Comparison of ENCODE assay signal across 14 mouse cellular contexts in genomic region chr4:117056102-117056501, GRCm38 (mm10). TPM values are rescaled to one million over a fixed set of nuclear protein-coding genes. Genes with fewer than 3 reads are reported as not detected.
DNase-seq lines count a peak whose midpoint lies in the region; ATAC-seq and TF ChIP-seq lines count a peak whose summit lies in the region.
"Had no signal": no experiment of that assay in that cellular context is flagged by ENCODE, and none has a peak within 500 bp of the region (broad histone marks: within the 10 kb centered on the region; RNA-seq: fewer than 3 reads in every experiment).

No protein-coding gene starts in this region.

- H3K9ac ChIP-seq in heart, embryonic 12.5 days, result no peak overlapping the region
- H3K9ac ChIP-seq: forebrain, postnatal 0 days; hindbrain, embryonic 15.5 days; limb, embryonic 15.5 days had no signal

- no peak overlapping the region for H3K4me2 ChIP-seq in heart, embryonic 12.5 days
- H3K4me2 ChIP-seq: hindbrain, embryonic 15.5 days; limb, embryonic 15.5 days had no signal

- H3K4me3 ChIP-seq in heart, embryonic 12.5 days, result no peak overlapping the region
- H3K4me3 ChIP-seq in G1E (ENCODE audit: low read depth, low read length), result no peak overlapping the region; the same call in 1 of the 2 replicates
- peak overlapping the region; percentile 38 for H3K4me3 ChIP-seq in erythroblast, embryonic 14.5 days (replicated peaks)
- H3K4me3 ChIP-seq: hindbrain, embryonic 15.5 days; limb, embryonic 15.5 days had no signal

- H3K9me3 ChIP-seq in heart, embryonic 12.5 days (replicated peaks), result no peaks in the 10 kb centered on the region
- no peaks in the 10 kb centered on the region for H3K9me3 ChIP-seq in G1E (replicated peaks)
- H3K9me3 ChIP-seq in erythroblast, embryonic 14.5 days (ENCODE audit: control insufficient read depth, low read length), result no peaks in the 10 kb centered on the region
- H3K9me3 ChIP-seq: hindbrain, embryonic 15.5 days; limb, embryonic 15.5 days had no signal

- peaks cover 17% of the 10 kb centered on the region for H3K36me3 ChIP-seq in heart, embryonic 12.5 days
- peaks cover 76% of the 10 kb centered on the region for H3K36me3 ChIP-seq in G1E (replicated peaks)
- peaks cover 59% of the 10 kb centered on the region for H3K36me3 ChIP-seq in erythroblast, embryonic 14.5 days (ENCODE audit: control insufficient read depth)
- H3K36me3 ChIP-seq: hindbrain, embryonic 15.5 days had no signal

- no peaks in the 10 kb centered on the region for H3K4me1 ChIP-seq in heart, embryonic 12.5 days (replicated peaks)
- H3K4me1 ChIP-seq in G1E (ENCODE audit: insufficient read depth, low read depth, low read length), result peaks cover 40% of the 10 kb centered on the region
- H3K4me1 ChIP-seq in erythroblast, embryonic 14.5 days (ENCODE audit: control insufficient read depth), result peaks cover 65% of the 10 kb centered on the region
- H3K4me1 ChIP-seq: hindbrain, embryonic 15.5 days had no signal

- no peak for TF ChIP-seq CTCF in G1E (IDR thresholded peaks at IDR 0.05; ENCODE audit: low read depth, low read length)

- H3K27ac ChIP-seq in heart, embryonic 12.5 days (ENCODE audit: poor library complexity, severe bottlenecking), result no peak overlapping the region
- H3K27ac ChIP-seq: hindbrain, embryonic 15.5 days; limb, embryonic 15.5 days; macrophage had no signal

- DNase-seq in heart, postnatal 4 days, result no peak
- DNase-seq in G1E (ENCODE audit: low spot score), result peak; percentile 14
- DNase-seq in kidney, adult 11 months, result no peak
- no peak for DNase-seq in thymus, postnatal 14 days
- no peak for DNase-seq in gastrocnemius, postnatal 36 days
- DNase-seq: adrenal gland, postnatal 25 days; cerebellum, adult 18-20 months; forebrain, postnatal 0 days had no signal

- intact Hi-C loops in gastrocnemius, postnatal 36 days (cut with DNase I), result no loop called here

- peak; percentile 92 for ATAC-seq in heart, embryonic 12.5 days (ENCODE audit: insufficient number of reproducible peaks, low FRiP score)
- ATAC-seq in G1E (ENCODE audit: extremely low read depth, insufficient number of reproducible peaks, low FRiP score, poor library complexity, severe bottlenecking), result no peak
- peak; percentile 81 for ATAC-seq in megakaryocyte-erythroid progenitor cell, adult 5-6 weeks (replicated peaks; ENCODE audit: low FRiP score, low TSS enrichment, poor library complexity, severe bottlenecking)
- ATAC-seq: forebrain, postnatal 0 days had no signal

- H3K27me3 ChIP-seq in heart, embryonic 12.5 days (replicated peaks), result no peaks in the 10 kb centered on the region
- H3K27me3 ChIP-seq in G1E (ENCODE audit: insufficient read depth, low read length), result no peaks in the 10 kb centered on the region
- no peaks in the 10 kb centered on the region for H3K27me3 ChIP-seq in erythroblast, embryonic 14.5 days (ENCODE audit: control insufficient read depth)
- H3K27me3 ChIP-seq: hindbrain, embryonic 15.5 days; limb, embryonic 15.5 days had no signal

RNA-seq across cellular contexts. Expression of gene Eif2b3, which starts 36.9 kb away (rescaled TPM):
- polyA plus RNA-seq in heart, embryonic 12.5 days (2016; fragmentation: Nextera tagmentation; extraction: Ambion mirVana), result 25.2 and 29.2 TPM in 2 replicates
- total RNA-seq in heart, postnatal 4 days (2021), result 10 to 100 TPM; 19.1 to 20.1 TPM
- total RNA-seq in G1E (2014; fragmentation: Nextera tagmentation) (28.1 and 34.9 TPM in 2 replicates), G1E (2017) (31.7 and 31.8 TPM in 2 replicates)
- polyA plus RNA-seq in G1E (2012), result 6.0 and 6.5 TPM in 2 replicates
- 0.44 and 0.58 TPM in 2 replicates for polyA plus RNA-seq in erythroblast, embryonic 14.5 days (2012)
- total RNA-seq in megakaryocyte-erythroid progenitor cell, adult 5-6 weeks (2014; fragmentation: Nextera tagmentation), result 53.5 and 56.7 TPM in 2 replicates
- total RNA-seq in megakaryocyte-erythroid progenitor cell, adult 5-6 weeks (2017), result 61.4 and 65.7 TPM in 2 replicates
- total RNA-seq in gastrocnemius, postnatal 36 days (2021), result 10 to 100 TPM; 18.0 to 18.9 TPM

RNA-seq across cellular contexts. Expression of gene Ptch2, which starts 39.8 kb away (rescaled TPM):
- polyA plus RNA-seq in heart, embryonic 12.5 days (2016; fragmentation: Nextera tagmentation; extraction: Ambion mirVana), result 2.6 and 2.7 TPM in 2 replicates
- 1 to 10 TPM; 4.0 to 5.0 TPM for total RNA-seq in heart, postnatal 4 days (2021)
- total RNA-seq in G1E (2014; fragmentation: Nextera tagmentation), result 3.3 TPM in 1 of 2 replicates, not detected in the other
- total RNA-seq in G1E (2017), result 0.38 TPM in 1 of 2 replicates, not detected in the other
- polyA plus RNA-seq in G1E (2012), result not detected in 2 replicates
- 0.02 and 0.12 TPM in 2 replicates for polyA plus RNA-seq in erythroblast, embryonic 14.5 days (2012)
- total RNA-seq in megakaryocyte-erythroid progenitor cell, adult 5-6 weeks (2014; fragmentation: Nextera tagmentation), result 0.25 TPM in 1 of 2 replicates, not detected in the other
- total RNA-seq in megakaryocyte-erythroid progenitor cell, adult 5-6 weeks (2017), result not detected in 2 replicates
- 1 to 10 TPM in 1 of 2 experiments, under 1 TPM in 1; 0.61 to 1.5 TPM for total RNA-seq in gastrocnemius, postnatal 36 days (2021)
- polyA plus RNA-seq: macrophage had no signal
